Mouse (Mus musculus): ENCODE measurements around the gene Knop1.

Gene Knop1

DNA sequence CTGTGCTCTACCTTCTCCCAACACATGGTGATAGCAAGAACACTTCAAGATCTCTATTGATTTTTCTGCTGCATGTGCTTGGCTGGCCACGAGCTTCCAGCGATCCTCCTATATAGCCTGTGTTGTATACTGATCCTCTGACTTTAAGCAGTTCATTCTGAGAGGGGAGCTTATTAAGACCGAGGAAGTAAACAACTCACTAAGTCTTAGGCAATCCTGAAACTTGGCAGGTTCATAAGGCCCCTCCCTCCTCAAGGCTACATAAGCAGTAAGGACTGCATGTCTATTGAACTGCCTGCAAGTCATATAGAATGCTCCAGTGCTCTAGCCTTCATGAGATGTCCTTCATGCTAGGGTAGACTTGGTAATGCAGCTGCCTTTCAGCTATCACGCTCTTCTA lies 9.7 kb downstream of the Knop1 start:
- DNase-seq = no peak

DNA sequence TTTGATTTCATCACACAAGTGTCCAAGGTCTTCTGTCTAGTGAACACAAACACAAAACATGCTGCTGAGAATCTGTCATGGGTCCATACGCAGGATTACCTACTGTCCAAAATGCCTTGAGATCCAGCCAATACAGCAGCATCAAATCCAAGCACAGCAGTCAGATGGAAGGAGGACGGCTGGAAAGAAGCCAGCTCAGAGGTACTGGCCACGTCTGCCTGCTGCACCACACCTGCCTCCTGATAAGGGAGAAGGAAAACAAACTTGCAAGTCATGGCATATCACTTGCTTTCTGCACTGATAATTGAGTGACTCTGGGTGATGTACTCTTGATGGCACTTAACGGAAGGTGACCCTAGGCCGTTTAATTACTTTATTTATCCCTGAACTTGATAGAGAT lies 10.9 kb downstream of the Knop1 start:
- no peak for DNase-seq

DNA sequence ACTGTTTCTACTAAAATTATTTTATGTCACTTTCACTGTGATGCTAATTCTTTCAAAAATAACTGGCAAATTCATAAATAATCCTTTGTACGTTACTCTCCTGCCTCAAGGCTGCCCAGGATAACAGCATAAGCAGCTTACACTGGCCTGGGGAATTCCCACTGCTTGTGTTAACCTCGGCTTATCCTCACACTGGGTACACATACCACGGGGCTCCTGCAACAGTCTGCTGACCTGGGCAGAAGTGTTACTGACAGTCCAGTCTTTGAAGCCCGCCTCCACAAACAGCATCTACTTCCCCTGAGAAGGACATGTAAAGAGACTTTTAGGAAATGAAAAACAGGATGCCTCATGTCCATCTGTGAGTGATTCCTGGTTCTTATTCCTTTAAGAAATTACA lies 13.1 kb downstream of the Knop1 start:
- no peak for DNase-seq

DNA sequence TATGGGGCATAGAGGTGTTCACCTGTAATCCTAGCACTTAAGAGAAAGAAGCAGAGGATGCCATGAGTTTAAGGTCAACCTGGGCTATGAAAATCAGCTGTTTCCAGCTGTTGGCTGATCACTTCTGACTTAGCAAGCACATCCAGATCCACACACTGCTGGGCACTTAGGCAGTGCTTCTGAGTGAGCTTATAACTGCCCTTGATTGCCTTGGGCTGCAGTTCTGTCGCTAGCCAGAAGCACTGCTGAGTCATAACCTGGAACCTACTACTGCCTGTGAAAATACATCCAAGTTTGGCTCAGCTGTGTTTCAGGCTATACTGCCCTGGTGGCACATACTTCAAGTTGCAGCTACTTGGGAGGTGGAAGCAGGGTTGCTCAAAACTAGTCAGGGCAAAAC lies 14.3 kb downstream of the Knop1 start:
- DNase-seq = peak; percentile 44

DNA sequence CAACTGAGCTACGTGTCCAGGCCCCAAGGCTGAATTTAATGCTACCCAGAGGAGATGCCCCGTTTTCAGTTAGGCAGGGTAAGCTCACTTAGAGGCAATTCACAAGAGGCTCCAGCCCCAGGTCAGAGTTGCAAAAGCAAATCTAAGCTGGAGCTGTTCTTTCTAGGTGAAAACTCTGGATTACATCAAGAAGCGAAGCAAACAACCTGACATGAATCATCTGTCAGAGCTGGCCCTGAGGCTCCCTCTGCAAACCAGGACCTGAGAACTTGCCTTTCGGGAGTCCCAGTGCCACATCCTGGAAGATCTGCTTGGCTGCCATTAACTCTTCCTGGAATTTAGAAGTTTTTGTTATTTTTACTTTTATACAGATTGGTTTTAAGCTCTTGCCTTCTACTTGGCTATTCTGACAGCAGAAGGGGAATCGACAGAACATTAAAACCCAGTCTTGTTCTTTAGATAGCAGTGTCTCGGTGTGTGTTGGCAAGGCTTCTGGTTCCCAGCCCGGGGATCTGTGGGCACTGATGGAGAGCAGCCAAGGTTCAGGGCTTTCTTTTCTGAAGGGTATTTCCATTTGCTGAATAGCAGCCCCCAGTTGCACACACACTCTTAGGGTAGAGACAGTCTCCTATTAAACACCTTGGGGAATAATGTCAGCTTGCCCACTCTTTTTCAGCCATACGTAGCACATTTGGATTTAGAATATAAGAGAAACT lies 14.9 kb downstream of the Knop1 start:
- DNase-seq = peak; percentile 52

DNA sequence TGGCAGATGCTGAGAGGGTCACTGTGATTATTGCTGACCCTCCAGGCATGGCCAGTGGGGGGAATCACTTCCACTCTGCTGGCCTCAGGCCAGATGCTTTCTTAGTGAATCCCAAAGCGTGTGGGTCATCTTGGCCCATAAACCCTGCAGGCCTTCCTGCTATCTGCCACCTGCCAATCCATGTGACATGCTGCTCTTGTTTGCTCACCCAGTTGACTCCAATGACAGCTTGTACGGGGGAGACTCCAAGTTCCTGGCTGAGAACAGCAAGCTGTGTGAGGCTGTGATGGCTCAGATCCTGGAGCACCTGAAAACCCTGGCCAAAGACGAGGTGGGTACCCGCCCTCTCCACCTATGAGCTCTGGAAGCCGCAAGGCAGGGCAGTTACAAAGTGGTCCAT lies 18.2 kb downstream of the Knop1 start:
- DNase-seq = no peak

DNA sequence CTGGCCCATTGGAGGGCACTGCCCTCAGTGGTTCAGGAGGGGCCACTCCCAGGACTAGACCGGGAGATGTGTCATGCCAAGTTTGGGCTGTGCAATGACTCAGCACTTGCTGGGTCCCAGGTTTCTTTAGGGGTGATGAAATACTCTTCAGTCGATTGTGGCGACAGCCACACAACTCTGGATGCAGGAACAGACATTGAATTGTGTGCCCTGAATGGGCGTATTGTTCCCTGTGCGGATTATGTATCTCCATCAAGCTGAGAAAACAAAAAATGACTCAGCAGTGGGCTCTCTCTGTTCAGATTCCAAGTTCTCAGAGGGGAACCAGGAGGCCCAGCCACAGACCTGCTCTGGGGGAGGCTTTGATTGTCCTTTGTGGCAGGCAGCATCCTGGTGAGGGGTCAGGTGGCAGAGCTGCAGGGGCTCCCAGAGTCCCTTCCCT lies 28.1 kb downstream of the Knop1 start:
- DNase-seq = no peak

DNA sequence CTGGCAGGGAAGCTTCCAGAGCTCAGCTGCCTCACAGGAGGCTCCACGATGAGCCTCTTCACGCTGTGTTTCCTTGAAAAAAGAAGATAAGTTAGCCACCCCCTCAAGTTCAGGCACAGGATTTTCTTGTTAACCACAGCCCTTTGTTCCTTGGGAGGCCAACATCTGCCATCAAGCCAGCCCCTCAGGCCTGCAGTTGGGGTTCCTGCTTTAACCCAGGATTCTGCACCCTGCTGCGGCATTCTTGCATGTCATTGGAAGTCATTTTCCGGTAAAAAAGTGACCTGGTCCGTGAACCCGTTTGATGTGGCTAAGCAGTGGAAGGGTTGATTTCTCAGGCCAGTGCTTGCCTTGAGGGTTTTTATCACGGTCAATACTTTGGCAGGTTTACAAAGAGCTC lies 31.6 kb downstream of the Knop1 start:
- no peak for DNase-seq

DNA sequence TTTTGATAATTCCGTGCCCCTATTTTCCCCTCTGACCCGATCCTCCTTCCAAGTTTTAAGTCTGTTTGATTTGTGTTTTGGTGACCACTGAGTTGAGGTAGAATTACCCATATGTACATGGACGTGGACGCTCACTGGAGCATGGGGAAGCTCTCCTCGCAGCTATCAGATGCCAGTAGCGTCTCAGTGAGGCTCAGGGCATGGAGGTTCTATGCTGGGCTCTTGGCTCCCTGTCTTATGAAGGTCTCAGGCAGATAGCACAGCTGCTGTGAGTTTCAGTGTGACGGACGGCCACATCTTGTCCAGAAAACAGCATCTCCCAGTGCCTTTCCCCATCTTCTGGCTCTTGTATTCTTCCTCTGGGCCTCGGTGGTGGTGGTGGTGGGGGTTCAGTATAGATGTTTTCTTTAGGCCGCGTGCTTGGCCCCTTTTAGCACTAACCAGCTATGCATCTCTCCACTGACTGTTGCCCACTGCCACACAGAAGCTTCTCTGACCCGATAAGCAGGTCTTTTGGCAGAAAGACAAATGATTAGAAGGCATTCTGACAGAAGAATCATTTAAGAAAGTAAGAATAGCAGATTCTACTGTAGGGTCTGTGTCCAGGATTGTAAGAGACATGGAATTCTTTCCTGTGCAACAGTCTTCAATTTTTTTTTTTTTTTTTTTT lies 34.0 kb downstream of the Knop1 start:
- DNase-seq = no peak

DNA sequence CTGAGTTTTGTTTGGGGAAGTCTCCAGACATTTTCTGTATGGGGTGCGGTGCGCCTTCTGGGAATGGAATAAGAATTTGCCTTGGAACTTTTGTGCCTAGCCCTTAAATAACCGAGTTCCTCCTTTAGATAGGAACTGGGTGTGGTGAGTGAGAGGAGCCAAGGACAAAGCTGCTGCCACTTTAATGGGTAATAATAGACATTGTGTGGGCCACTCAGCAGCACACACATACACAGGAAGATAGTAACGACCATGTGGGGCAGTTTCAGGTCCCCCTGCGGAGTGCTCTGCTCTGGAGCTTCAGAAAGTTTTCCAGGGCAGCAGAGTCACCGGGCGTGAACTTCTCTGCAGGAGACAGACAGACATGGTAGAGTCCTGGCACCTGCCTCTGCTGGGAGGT lies 34.7 kb downstream of the Knop1 start:
- DNase-seq = no peak

DNA sequence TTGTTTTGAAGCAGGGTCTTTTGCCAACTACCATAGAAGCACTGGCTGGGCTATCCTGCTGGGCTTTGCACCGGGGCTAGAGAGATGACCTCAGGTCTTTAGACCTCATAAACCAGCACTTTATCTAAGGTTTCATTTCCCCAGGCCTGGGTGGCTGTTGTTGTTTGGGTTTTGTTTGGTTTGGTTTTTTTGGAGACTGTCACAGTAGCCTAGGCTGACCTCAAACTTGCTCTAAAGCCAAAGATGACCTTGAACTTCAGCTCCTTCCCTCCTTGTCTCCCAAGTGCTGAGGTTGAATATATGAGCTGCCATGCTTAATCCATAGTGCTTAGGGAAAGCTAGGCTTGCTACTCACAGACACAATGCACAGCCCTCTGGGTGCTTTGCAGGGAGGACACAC lies 36.4 kb downstream of the Knop1 start:
- no peak for DNase-seq

DNA sequence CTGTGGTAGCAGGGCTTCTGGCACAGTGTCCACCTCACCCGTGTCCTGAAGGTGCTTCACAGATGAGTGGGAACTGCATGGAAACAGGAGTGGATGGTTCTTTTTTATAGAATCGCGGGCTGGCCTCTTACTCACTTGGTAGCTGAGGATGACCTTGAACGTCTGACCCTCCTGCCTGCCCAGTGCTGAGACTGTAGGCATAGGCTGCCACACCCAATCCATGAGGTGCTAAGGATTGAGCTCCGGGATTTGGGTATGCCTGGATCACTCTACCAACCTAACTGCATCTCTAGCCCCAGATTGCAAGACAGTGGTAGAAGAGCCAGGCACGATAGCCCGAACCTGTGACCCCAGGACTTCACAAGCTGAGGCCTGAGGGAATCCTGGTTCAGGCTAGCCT lies 38.3 kb downstream of the Knop1 start:
- no peak for DNase-seq

DNA sequence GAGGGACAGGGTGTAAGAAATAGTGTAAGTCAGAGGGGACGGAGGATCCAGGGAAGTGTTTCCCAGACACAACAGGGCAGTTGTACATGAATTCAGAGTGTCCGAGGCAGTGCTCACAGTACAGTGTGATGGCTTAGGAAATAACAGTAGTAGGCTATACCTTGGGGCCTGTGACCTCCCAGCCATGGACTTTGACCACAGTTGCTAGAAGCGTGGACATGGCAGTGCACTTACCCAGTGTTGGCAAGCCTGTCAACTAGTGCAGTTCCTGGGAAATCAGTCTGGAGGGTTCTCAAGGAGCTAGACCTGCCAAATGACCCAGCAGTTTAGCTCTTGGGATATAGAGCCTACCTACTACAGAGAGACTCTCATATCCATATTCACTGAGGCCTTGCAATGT lies 39.8 kb downstream of the Knop1 start:
- no peak for DNase-seq

DNA sequence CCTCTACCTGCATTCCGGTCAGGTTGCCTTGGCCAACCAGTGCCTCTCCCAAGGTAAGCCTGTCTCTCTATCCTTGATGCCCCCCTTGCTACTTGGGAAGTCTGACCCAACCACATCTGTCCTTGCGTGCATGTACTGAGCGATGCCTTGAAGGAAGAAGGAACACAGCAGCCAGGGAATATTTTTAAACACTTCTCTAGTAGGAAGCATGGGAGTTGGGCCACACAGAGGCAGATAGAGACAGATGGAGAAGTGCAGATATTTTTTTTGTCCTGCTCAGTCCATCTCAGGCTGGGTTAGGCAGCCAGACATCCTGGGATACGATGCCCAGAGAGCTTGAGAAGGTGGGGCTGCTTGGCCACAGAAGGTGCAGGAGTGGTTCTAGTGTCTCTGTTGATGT lies 42.5 kb downstream of the Knop1 start:
- DNase-seq = no peak

DNA sequence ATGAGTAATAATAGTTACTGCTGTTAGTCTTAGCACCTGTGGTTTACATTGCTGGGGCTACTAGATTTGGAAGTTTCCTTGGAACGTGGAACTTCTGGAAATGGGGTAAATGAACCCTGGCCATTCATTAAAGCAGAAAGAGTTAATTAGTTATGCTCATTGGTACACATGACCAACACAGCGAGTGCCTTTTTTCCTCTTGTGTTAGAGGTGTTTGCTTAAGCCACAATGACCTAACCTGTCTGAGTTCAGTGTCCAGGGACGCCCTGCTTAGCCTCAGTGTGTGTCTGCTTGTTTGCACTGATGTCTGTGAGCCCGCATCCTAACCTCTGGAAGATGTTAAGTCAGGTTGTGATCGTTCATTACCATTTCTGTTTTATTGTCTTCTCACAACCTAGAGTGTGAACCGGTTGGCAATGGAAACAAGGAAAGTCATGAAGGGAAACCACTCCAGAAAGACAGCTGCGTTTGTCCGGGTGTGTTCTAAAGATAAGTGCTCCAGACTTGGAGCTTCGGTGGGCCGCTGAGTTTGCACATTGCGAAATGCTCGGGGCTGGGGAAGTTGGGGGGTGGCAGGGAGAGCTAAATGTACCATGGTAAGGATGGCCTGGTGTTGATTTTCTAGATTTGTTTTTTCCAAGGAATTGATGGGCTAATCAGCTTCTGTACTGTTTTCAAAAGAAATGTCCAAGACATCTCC lies 44.5 kb downstream of the Knop1 start:
- DNase-seq = no peak

DNA sequence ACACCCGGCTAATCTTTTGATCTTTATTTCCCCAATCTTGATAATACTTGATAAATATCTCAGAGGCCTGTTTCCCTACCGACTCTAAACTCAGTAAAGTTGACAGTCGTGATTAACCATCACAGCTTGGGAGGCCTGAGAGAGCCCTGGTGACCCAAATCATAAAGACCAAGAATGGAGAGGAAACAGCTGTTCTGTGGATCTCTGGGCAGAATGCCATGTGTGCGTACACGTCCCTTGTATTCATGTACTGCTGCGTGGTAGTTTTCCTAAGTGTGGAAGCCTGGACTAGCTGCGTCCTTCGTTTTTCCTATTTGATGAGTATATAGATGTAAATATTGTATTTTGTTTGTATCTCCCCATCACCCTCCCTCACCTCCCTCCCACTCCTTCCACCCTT lies 48.2 kb downstream of the Knop1 start:
- DNase-seq = no peak

DNA sequence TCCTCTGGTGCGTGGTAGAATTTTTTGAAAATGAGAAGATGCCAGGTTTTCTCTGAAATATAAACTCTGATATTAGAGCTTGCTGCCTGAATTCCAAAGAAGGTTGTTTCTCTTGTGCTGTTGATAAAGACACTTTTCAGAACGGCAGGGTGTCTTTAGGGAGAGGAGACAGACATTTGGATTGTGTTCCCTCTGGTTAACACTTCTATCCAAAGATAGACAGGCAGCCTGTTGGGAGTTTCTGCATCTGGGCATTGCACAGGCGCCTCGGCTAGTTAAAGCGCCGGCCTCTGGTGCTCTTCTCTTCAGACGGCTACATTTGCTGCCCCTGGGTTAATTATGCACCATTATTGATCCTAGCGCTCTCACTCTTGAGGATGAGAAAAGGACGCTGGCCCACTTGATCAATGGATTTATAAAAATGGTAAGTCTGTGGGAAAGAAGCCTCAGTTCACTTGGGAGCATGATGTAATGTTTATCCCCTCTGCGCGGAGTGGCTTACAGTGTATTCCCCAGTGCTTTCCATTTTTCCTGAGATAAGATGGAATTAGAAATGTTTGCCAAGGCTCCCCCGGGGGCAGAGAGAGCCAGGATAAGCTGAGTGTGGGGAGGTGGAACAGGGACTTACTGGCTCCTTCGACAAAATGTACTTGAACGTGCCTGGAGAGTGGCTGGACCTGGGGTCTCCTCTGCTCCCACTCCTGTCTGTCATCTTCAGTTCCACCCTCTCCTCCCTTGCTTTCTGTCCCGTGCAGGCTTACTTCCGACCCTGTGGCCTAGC lies 49.2 kb downstream of the Knop1 start:
- DNase-seq = no peak

DNA sequence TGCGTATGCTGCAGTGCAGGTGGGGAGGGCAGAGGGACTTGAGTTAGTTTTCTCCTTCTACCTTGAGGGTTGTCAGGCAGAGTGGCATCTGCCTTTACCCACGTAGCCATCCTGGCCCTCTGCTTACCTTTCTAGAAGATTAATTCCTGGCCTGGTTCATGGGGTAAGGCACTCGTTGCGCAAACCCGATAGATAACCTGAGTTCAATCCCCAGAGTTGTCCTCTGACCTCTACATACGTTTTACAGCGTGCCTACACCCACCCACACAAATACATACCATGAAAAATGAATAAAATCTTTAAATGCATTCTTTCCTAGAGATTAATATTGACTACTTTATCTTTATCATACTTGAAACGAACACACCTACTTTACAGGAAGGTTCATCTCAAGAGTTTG lies 52.6 kb downstream of the Knop1 start:
- no peak for DNase-seq

DNA sequence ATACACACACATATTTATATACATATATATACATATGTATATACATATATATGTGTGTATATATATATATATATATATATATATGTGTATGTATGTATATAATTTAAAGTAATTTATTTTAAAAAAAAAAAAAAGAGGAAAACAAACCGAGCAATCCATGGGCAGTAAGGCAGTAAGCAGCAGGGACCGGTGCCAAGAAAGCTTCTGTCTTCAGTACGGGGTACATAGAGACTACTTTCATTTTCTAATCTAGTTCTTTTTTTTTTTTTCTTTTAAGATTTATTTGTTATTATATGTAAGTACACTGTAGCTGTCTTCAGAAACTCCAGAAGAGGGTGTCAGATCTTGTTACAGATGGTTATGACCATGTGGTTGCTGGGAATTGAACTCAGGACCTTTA lies 54.3 kb downstream of the Knop1 start:
- DNase-seq = no peak

DNA sequence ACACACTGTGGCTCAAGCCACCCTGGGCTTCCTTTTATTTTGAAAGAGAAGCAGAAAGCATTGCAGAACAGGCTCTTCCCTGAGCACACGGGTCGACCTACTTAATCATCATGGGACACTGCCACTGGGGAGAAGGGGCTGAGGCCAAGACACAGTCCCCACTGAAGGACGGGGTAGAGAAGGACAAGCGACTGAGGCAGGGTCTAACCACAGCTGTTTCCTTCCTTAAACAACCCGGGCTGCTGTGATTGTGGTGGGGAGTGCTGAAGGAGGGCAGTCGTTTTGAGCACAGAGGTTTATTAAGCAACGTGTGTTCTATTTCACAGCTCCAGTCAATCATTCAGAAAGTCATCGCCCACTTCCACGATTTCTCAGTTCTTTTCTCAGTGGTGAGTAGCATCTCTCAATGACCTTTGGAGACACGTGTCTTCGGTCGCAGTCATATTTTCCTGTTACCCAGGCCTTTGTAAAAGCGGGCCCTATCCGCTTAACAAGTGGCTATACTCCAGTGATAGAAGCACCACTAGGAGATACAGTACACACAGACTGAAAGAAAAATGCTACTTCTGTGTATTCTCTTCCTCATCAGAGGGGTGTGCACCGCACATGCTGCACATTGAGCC lies 55.8 kb downstream of the Knop1 start:
- no peak for DNase-seq

DNA sequence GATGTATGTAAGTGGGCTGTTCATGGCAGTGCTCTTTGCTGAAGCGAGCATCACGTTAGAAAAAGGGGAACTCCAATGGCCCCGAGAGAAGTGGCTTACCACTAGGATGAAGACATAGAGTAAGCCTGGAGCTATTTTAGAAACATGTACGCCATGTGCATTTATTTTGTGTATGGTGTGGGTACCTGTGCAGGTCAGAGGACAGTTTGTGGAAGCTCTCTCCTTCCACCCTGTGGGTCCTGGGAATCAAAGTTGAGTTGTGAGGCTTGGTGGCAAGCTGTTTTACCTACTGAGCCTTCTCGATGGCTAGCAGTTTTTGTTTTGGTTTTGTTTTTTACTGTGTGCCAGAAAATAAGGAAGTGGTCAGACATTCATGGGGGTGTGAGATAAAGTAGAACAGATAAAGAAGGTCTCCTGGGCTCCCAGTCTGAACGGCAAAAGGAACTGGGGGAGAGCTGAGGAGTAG lies 57.9 kb downstream of the Knop1 start:
- DNase-seq = no peak

DNA sequence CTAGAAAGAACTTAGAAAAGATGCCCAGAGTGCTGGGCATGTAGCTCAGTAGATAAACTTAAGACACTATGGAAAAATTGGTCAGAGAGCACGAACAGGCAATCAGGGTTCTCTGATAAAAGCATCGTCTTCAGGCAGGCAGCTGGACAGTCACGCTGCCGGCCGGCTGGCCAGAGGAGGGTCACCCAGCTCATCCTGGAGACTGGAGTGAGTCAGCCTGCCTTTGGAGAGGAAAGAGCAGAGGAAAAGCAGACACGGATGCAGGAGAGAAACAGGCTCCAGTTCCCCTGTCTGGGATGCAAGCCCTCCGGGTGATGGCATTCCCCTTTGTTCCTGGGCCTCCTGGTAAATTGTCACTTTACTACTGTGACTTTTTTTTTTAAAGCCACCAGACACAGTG lies 58.5 kb downstream of the Knop1 start:
- no peak for DNase-seq

DNA sequence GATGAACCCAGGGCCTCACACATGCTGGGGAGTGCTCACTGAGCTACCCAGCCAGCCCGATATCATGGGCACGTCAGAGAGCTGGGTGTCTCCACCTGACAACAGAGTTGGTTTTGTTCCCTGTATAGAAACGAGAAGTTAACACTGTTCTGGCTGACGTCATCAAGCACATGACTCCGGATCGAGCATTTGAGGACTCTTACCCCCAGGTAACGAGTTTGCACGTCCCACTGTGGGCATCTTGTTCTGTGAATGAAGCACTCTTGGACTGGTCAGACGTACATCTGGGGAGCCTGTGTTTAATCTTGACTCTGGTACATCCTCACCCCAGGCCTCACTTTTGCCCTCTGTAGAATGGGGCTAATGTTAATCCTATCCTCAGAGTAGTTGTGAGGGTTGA lies 59.2 kb downstream of the Knop1 start:
- no peak for DNase-seq
